Mouse (Mus musculus) embryonic facial prominence, embryonic 10.5 days (tissue): ENCODE measurements around the gene Ak1. TPM values are rescaled to one million over a fixed set of nuclear protein-coding genes. Genes with fewer than 3 reads are reported as not detected.
A peak's percentile ranks its signal among the peaks of the same experiment; 100 is the strongest.

Source experiments
- DNase-seq: peaks from one replicate; pipeline ENCODE4 v3.0.0-alpha.2; 2017; ENCODE audit warnings: low spot score
- H3K27ac ChIP-seq: fragments of 300-500 bp; sonication (generic); replicated peaks from 2 replicates; pipeline ENCODE4 v1.5.1; 2016; ENCODE audit warnings: mild to moderate bottlenecking
- H3K27me3 ChIP-seq: fragments of 300-500 bp; sonication (generic); replicated peaks from 2 replicates; pipeline ENCODE4 v1.6.1; 2016; ENCODE audit warnings: low read depth, mild to moderate bottlenecking; ENCODE audit not compliant: poor library complexity, severe bottlenecking
- H3K36me3 ChIP-seq: fragments of 300-500 bp; sonication (generic); replicated peaks from 2 replicates; pipeline ENCODE4 v1.6.1; 2016; ENCODE audit warnings: mild to moderate bottlenecking, moderate library complexity
- H3K4me1 ChIP-seq: fragments of 300-500 bp; sonication (generic); 2 replicates; pipeline ENCODE4 v1.6.1; 2016
- H3K4me3 ChIP-seq: fragments of 300-500 bp; sonication (generic); 2 replicates; pipeline ENCODE4 v1.5.1; 2016; ENCODE audit warnings: mild to moderate bottlenecking, moderate library complexity
- H3K9me3 ChIP-seq: fragments of 300-500 bp; sonication (generic); 2 replicates; pipeline ENCODE4 v1.6.1; 2016; ENCODE audit warnings: mild to moderate bottlenecking
- WGBS: fragments of 180-500 bp; shearing (Covaris S2); methylation state at CpG from one replicate; pipeline ENCODE4 v1.1.7; 2016; 5-methylcytosine and 5-hydroxymethylcytosine counted together
- polyA plus RNA-seq: library from polyadenylated mRNA; unstranded; fragments of >200 nt; fragmentation: Nextera tagmentation; extraction: Ambion mirVana; gene quantifications from 2 replicates; pipeline ENCODE4 v1.2.1, GENCODE M21; 2016

The Ak1 gene
- polyA plus RNA-seq, 1 experiment from 2014 or later: 20.5 TPM

DNA sequence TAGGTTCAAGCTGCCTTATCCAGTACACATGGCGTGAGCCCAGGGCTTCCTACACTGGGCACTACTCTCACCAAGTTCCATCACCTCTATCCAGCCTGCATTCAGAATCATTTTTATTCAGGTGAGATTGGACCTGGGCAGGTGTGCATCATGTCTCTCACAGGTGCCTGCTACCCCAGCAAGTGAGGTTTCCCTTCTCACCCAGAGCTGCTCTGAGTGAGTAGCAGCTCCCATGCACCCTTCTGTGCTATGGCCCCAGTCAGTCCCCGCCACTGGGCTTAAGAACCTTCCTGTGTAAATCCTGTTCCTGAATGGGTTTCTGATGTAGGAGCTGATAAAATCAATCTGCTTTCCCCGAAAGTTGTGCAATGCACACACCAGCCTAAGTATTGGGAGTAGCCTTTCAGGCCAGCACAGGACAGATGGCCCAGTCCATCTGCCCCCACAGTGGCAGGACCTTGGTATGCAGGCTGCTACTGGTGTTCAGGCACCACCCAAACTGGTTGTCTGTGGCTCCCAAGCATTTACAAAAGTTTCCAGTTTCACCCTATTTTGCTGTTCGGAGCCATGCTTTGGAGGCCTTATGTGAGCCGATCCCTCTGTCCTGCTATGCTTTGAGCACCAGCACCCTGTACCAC is 2.7 kb downstream of the Ak1 start:
- Histone ChIP-seq H3K9me3 (no peaks in the 10 kb centered on the region), H3K36me3 (peaks cover 1% of the 10 kb centered on the region; the same call in 1 of the 2 replicates), H3K27ac (peak overlapping the region; percentile 81), H3K4me1 (peaks cover 88% of the 10 kb centered on the region), H3K27me3 (no peaks in the 10 kb centered on the region), H3K4me3 (no peak overlapping the region)
- no peak for DNase-seq
- WGBS: 76% methylated on average over 5 of the region's 5 CpGs

DNA sequence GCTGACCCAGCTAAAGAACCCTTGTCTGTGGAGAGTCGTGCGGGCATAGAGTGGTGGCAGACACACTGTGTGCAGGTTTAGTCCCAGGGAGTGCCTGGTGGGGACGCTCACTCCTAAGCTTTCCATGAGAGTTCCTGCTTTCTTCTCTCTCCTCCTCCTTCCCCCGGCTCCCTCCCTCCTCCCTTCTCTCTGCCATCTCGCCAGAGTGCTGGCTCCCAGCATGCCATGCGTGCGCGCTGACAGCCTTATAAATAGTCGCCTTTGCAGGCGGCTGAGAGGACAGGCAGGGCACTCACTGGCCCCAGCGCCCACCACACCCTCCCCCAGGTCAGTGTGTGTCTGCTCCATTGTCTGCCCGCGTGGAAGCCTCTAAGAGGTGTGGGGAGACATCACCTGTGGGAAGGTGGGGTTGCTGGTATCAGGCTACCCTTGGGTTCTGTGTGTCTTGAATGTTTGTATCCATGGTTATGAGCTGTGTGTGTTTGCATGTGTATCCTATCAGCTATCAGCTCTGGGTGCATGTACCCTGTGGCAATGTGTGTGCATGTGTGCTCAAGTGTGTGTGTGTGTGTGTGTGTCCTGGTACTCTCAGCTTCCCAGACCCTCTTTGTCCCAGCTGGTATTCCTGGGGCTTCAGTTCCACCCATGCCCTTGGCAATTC is 3.8 kb downstream of the Ak1 start:
- Histone ChIP-seq H3K27me3 (no peaks in the 10 kb centered on the region), H3K4me1 (peaks cover 88% of the 10 kb centered on the region), H3K9me3 (no peaks in the 10 kb centered on the region), H3K4me3 (peak overlapping the region; percentile 43), H3K36me3 (no peaks in the 10 kb centered on the region), H3K27ac (peak overlapping the region; percentile 81)
- peak; percentile 76 for DNase-seq
- WGBS: 6% methylated on average over 13 of the region's 13 CpGs

GRCm38 (mm10) chr2:32625873-32626694 is 4.5 kb downstream of the Ak1 start:
- H3K9me3 ChIP-seq: no peaks in the 10 kb centered on the region
- no peaks in the 10 kb centered on the region for H3K27me3 ChIP-seq
- peak; percentile 32 for DNase-seq
- H3K27ac ChIP-seq: peak overlapping the region; percentile 81
- peaks cover 88% of the 10 kb centered on the region for H3K4me1 ChIP-seq
- no peaks in the 10 kb centered on the region for H3K36me3 ChIP-seq
- 34% methylated on average over 5 of the region's 5 CpGs for WGBS
- peak overlapping the region; percentile 43; the same call in 1 of the 2 replicates for H3K4me3 ChIP-seq

GRCm38 (mm10) chr2:32627266-32628043 is 5.9 kb downstream of the Ak1 start:
- no peak for DNase-seq
- Histone ChIP-seq H3K4me3 (no peak overlapping the region), H3K4me1 (peaks cover 90% of the 10 kb centered on the region), H3K27me3 (no peaks in the 10 kb centered on the region), H3K9me3 (no peaks in the 10 kb centered on the region), H3K36me3 (no peaks in the 10 kb centered on the region), H3K27ac (peak overlapping the region; percentile 81)
- 62% methylated on average over 20 of the region's 20 CpGs for WGBS

GRCm38 (mm10) chr2:32628044-32628550 is 6.5 kb downstream of the Ak1 start:
- H3K4me3 ChIP-seq: no peak overlapping the region
- H3K4me1 ChIP-seq: peaks cover 91% of the 10 kb centered on the region
- no peaks in the 10 kb centered on the region; the same call in 1 of the 2 replicates for H3K36me3 ChIP-seq
- H3K27ac ChIP-seq: peak overlapping the region; percentile 81
- DNase-seq: no peak
- H3K9me3 ChIP-seq: no peaks in the 10 kb centered on the region
- no peaks in the 10 kb centered on the region for H3K27me3 ChIP-seq
- WGBS: 55% methylated on average over 4 of the region's 4 CpGs

DNA sequence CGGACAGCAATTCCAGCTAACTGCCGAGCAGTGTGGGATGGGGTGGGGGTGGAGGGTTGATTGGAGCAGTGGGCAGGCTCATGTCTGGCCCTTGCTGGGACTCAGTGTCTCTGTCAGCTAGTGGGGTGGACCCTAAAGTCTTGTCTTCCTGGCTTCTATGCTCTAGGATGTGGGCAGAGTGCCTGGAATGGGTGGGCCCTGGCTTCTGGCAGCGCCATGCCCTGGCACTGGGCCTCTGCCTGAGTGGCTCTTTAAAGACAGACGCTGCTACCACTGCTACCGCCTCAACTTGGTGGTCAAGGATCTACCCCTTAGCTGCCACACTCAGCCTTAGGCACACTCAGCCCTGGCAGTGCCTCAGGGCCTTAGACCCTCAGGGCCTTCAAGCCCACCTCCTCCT is 7.2 kb downstream of the Ak1 start:
- H3K4me3 ChIP-seq: peak overlapping the region; percentile 33; the same call in 1 of the 2 replicates
- no peaks in the 10 kb centered on the region; the same call in 1 of the 2 replicates for H3K36me3 ChIP-seq
- DNase-seq: no peak
- WGBS: 49% methylated on average over 5 of the region's 5 CpGs
- no peaks in the 10 kb centered on the region for H3K27me3 ChIP-seq
- H3K9me3 ChIP-seq: no peaks in the 10 kb centered on the region
- peaks cover 96% of the 10 kb centered on the region for H3K4me1 ChIP-seq
- H3K27ac ChIP-seq: peak overlapping the region; percentile 81

DNA sequence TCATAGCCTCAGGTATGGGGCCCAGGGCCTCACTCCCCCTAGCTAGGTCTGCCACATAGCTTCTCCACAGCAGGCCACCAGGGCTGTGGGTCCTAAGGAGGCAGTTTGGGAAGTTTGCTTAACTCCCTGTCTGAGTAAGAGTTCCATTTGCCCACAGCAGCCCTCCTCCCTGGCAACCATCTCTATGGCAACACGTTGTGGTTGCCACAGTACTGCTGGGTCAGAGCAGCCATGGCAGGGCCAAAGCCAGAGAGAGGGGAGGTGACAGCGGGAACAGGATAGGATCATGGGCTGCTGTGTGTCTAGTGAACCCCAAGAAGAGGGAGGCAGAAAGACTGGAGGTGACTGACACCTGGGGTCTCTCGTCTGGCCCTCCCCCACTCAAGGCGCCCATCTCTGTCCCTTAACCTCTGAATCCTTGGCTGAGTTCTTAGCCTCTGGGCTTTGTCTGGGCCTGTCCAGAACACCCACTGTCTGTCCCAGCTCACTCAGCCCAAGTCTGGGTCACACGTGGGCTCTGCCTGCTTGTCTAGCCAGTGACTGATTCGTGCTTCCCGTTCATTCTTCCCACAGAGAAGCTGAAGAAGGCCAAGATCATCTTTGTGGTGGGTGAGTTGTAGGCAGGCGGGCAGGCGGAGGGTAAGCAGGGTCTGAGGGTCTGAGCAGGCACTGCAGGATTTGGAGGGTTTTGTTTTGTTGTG is 7.9 kb downstream of the Ak1 start:
- Histone ChIP-seq H3K27ac (peak overlapping the region; percentile 81), H3K36me3 (no peaks in the 10 kb centered on the region; the same call in 1 of the 2 replicates), H3K27me3 (no peaks in the 10 kb centered on the region), H3K9me3 (no peaks in the 10 kb centered on the region), H3K4me1 (peaks cover 96% of the 10 kb centered on the region), H3K4me3 (peak overlapping the region; percentile 33)
- peak; percentile 85 for DNase-seq
- 39% methylated on average over 9 of the region's 9 CpGs for WGBS

GRCm38 (mm10) chr2:32630036-32630435 is 8.5 kb downstream of the Ak1 start:
- Histone ChIP-seq H3K9me3 (no peaks in the 10 kb centered on the region), H3K4me1 (peaks cover 96% of the 10 kb centered on the region), H3K36me3 (no peaks in the 10 kb centered on the region; the same call in 1 of the 2 replicates), H3K4me3 (peak overlapping the region; percentile 33), H3K27ac (peak overlapping the region; percentile 81), H3K27me3 (no peaks in the 10 kb centered on the region)
- no peak for DNase-seq
- WGBS: 69% methylated on average over 9 of the region's 9 CpGs

DNA sequence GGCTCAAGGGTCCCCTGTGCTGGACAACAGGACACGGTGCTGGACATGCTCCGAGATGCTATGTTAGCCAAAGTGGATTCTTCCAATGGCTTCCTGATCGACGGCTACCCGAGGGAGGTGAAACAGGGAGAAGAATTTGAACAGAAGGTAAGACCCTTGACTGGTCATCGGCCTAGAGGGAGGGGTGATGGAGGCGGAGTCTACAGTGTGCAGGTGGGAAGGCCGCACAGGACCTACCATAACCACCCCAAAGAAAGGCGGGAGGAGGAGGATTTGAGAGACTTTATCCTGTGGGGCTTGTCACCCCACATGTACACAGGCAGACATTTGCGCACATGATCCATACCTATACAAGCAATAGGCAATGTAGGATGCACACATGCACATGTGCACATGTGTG is 9.5 kb downstream of the Ak1 start:
- Histone ChIP-seq H3K27ac (0 out of 2 replicates have a peak overlapping the region, but pooled peaks have one; percentile 81), H3K9me3 (no peaks in the 10 kb centered on the region), H3K27me3 (no peaks in the 10 kb centered on the region), H3K36me3 (no peaks in the 10 kb centered on the region; the same call in 1 of the 2 replicates), H3K4me1 (peaks cover 87% of the 10 kb centered on the region), H3K4me3 (no peak overlapping the region)
- WGBS: 87% methylated on average over 10 of the region's 10 CpGs
- no peak for DNase-seq

- Histone ChIP-seq H3K27ac (peak overlapping the region; percentile 55), H3K9me3 (no peaks in the 10 kb centered on the region), H3K27me3 (no peaks in the 10 kb centered on the region), H3K36me3 (no peaks in the 10 kb centered on the region; the same call in 1 of the 2 replicates), H3K4me3 (no peak overlapping the region), H3K4me1 (peaks cover 85% of the 10 kb centered on the region)
- peak; percentile 83 for DNase-seq
- WGBS: 56% methylated on average over 7 of the region's 7 CpGs
These were observed 10.3 kb downstream of the Ak1 start for GRCm38 (mm10) chr2:32631737-32632394.

- H3K4me3 ChIP-seq: no peak overlapping the region
- no peaks in the 10 kb centered on the region for H3K9me3 ChIP-seq
- H3K36me3 ChIP-seq: no peaks in the 10 kb centered on the region; the same call in 1 of the 2 replicates
- H3K4me1 ChIP-seq: peaks cover 78% of the 10 kb centered on the region
- 74% methylated on average over 5 of the region's 5 CpGs for WGBS
- DNase-seq: no peak
- H3K27me3 ChIP-seq: no peaks in the 10 kb centered on the region
- peak overlapping the region; percentile 59 for H3K27ac ChIP-seq
These were observed 12.1 kb downstream of the Ak1 start for GRCm38 (mm10) chr2:32633660-32634059.
